Comparison of ENCODE assay signal across 8 mouse cellular contexts in genomic region chr10:116017845-116018479, GRCm38 (mm10). TPM values are rescaled to one million over a fixed set of nuclear protein-coding genes. Genes with fewer than 3 reads are reported as not detected.
DNase-seq lines count a peak whose midpoint lies in the region; ATAC-seq and TF ChIP-seq lines count a peak whose summit lies in the region.

TSS of gene Ptprr (plus strand) at chr10:116018213.

- TF ChIP-seq POLR2A in kidney, adult 2 months (IDR thresholded peaks at IDR 0.05; ENCODE audit: low read depth, low read length), result no peak

- TF ChIP-seq CTCF in kidney, adult 2 months (conservative IDR thresholded peaks at IDR 0.05; ENCODE audit: insufficient read depth, insufficient read length, low read depth, low read length), result peak; percentile 33; the same call in 1 of the 2 replicates

- no peaks in the 10 kb centered on the region for H3K4me1 ChIP-seq in kidney, adult 2 months (ENCODE audit: control insufficient read depth, insufficient read depth, low read length)

- peak within 1 kb of the TSS; percentile 19; the same call in 1 of the 2 replicates for H3K4me3 ChIP-seq in kidney, adult 2 months (ENCODE audit: insufficient read depth, low read depth, low read length)

- peak; percentile 57 for DNase-seq in adrenal gland, adult 2 months
- DNase-seq in cerebellum, postnatal 36 days, result peak; percentile 92 to 94
- DNase-seq in frontal cortex, postnatal 36 days (ENCODE audit: low spot score in 2 of 2), result peak; percentile 91
- peak; percentile 14 for DNase-seq in kidney, adult 2 months
- peak; percentile 87 to 89 for DNase-seq in left cerebral cortex, postnatal 36 days (ENCODE audit: low spot score in 2 of 2)
- DNase-seq in skeletal muscle tissue, adult 2 months (ENCODE audit: low read depth, low spot score), result peak; percentile 7
- DNase-seq in thymus, postnatal 14 days, result no peak

- intact Hi-C loops in left cerebral cortex, postnatal 36 days (cut with DNase I), result loop anchor here (5.0 kb wide), 1 partner anchor 179 kb away; no protein-coding TSS in a partner anchor

- ATAC-seq in megakaryocyte-erythroid progenitor cell, adult 5-6 weeks (replicated peaks; ENCODE audit: low FRiP score, low TSS enrichment, poor library complexity, severe bottlenecking), result 0 out of 2 replicates have a peak, but pooled peaks have one; percentile 26

- WGBS in kidney, adult 2 months, result under 1% methylated on average over 19 of the region's 19 CpGs

- H3K27ac ChIP-seq in kidney, adult 2 months (ENCODE audit: insufficient read depth, low read depth, low read length), result no peak within 1 kb of the TSS

- no peaks in the 10 kb centered on the region for H3K27me3 ChIP-seq in kidney, adult 2 months (replicated peaks; ENCODE audit: control insufficient read depth, insufficient read depth, low read length)

- no peaks in the 10 kb centered on the region for H3K36me3 ChIP-seq in kidney, adult 2 months (ENCODE audit: control insufficient read depth, insufficient read depth, low read length)

RNA-seq across cellular contexts. Expression of gene Ptprr, which starts in this region (rescaled TPM):
- total RNA-seq in adrenal gland, adult 2 months (2021), result 1 to 10 TPM; 3.7 to 7.4 TPM
- polyA plus RNA-seq in adrenal gland, adult 2 months (2012; rRNA removed), result 0.84 and 2.0 TPM in 2 replicates
- 0.81 and 1.2 TPM in 2 replicates for polyA plus RNA-seq in kidney, adult 2 months (2012; rRNA removed)
- 10 to 100 TPM; 18.1 to 21.4 TPM for total RNA-seq in left cerebral cortex, postnatal 36 days (2021)
- total RNA-seq in megakaryocyte-erythroid progenitor cell, adult 5-6 weeks (2014; fragmentation: Nextera tagmentation), result not detected in 2 replicates
- total RNA-seq in megakaryocyte-erythroid progenitor cell, adult 5-6 weeks (2017), result not detected in 2 replicates

Comparison
In these comparisons a context has a peak if more than half of its experiments do, and no peak if none do; other contexts are left out.
1. RNA of gene Ptprr (total RNA-seq): 18.1 to 21.4 TPM in left cerebral cortex, postnatal 36 days and 3.7 to 7.4 TPM in adrenal gland, adult 2 months; not detected in megakaryocyte-erythroid progenitor cell, adult 5-6 weeks; every median in the first group is over 4 times any median in the second.
2. Peak in ATAC-seq in megakaryocyte-erythroid progenitor cell, adult 5-6 weeks; RNA of the gene not detected or under 1 TPM.